Mouse (Mus musculus): ENCODE results near the gene Tspan5. TPM values are rescaled to one million over a fixed set of nuclear protein-coding genes. Genes with fewer than 3 reads are reported as not detected.

The Tspan5 gene
- polyA plus RNA-seq, 1 experiment, result 3.4 TPM

GRCm38 (mm10) chr3:138900571-138901141 is 158.7 kb downstream of the Tspan5 start:
- TF ChIP-seq GATA1 (IDR thresholded peaks at IDR 0.05; ENCODE audit: borderline replicate concordance, low read length), result no peak
- TF ChIP-seq FLI1 (IDR thresholded peaks at IDR 0.05; ENCODE audit: low read length), result no peak
- Histone ChIP-seq H3K27me3 (replicated peaks) (no peaks in the 10 kb centered on the region), H3K36me3 (replicated peaks; ENCODE audit: low read length) (peaks cover 8% of the 10 kb centered on the region), H3K4me3 (replicated peaks) (no peak overlapping the region), H3K9me3 (no peaks in the 10 kb centered on the region; the same call in 1 of the 2 replicates), H3K4me1 (peaks cover 26% of the 10 kb centered on the region)

GRCm38 (mm10) chr3:138905678-138906077 is 163.7 kb downstream of the Tspan5 start:
- no peaks in the 10 kb centered on the region for H3K9me3 ChIP-seq
- no peak overlapping the region for H3K4me3 ChIP-seq (replicated peaks)
- TF ChIP-seq FLI1 (IDR thresholded peaks at IDR 0.05; ENCODE audit: low read length) (no peak), GATA1 (IDR thresholded peaks at IDR 0.05; ENCODE audit: borderline replicate concordance, low read length) (no peak)

GRCm38 (mm10) chr3:138906112-138906880 is 164.3 kb downstream of the Tspan5 start:
- Histone ChIP-seq H3K4me1 (peaks cover 8% of the 10 kb centered on the region), H3K4me3 (replicated peaks) (no peak overlapping the region), H3K9me3 (no peaks in the 10 kb centered on the region), H3K27me3 (replicated peaks) (peaks cover 7% of the 10 kb centered on the region), H3K36me3 (replicated peaks; ENCODE audit: low read length) (no peaks in the 10 kb centered on the region)
- TF ChIP-seq GATA1 (IDR thresholded peaks at IDR 0.05; ENCODE audit: borderline replicate concordance, low read length) (no peak), FLI1 (IDR thresholded peaks at IDR 0.05; ENCODE audit: low read length) (no peak)

More at GRCm38 (mm10) chr3:138905678-138906077, 163.7 kb downstream of the Tspan5 start:
- peaks cover 11% of the 10 kb centered on the region for H3K4me1 ChIP-seq
- H3K27me3 ChIP-seq (replicated peaks), result peaks cover 7% of the 10 kb centered on the region
- no peaks in the 10 kb centered on the region for H3K36me3 ChIP-seq (replicated peaks; ENCODE audit: low read length)

GRCm38 (mm10) chr3:138909313-138909712 is 167.3 kb downstream of the Tspan5 start:
- no peak for TF ChIP-seq FLI1 (IDR thresholded peaks at IDR 0.05; ENCODE audit: low read length)
- no peak for TF ChIP-seq GATA1 (IDR thresholded peaks at IDR 0.05; ENCODE audit: borderline replicate concordance, low read length)
- Histone ChIP-seq H3K36me3 (replicated peaks; ENCODE audit: low read length) (no peaks in the 10 kb centered on the region), H3K27me3 (replicated peaks) (peaks cover 14% of the 10 kb centered on the region), H3K4me1 (peaks cover 8% of the 10 kb centered on the region), H3K9me3 (0 out of 2 replicates have a peak, but pooled peaks cover 7% of the 10 kb centered on the region), H3K4me3 (replicated peaks) (no peak overlapping the region)

- Histone ChIP-seq H3K27me3 (replicated peaks) (peaks cover 9% of the 10 kb centered on the region), H3K9me3 (0 out of 2 replicates have a peak, but pooled peaks cover 7% of the 10 kb centered on the region), H3K4me1 (peaks cover 12% of the 10 kb centered on the region), H3K36me3 (replicated peaks; ENCODE audit: low read length) (no peaks in the 10 kb centered on the region), H3K4me3 (replicated peaks) (peak overlapping the region; percentile 38)
- TF ChIP-seq GATA1 (IDR thresholded peaks at IDR 0.05; ENCODE audit: borderline replicate concordance, low read length) (no peak), FLI1 (IDR thresholded peaks at IDR 0.05; ENCODE audit: low read length) (no peak)
These were observed 170.5 kb downstream of the Tspan5 start for GRCm38 (mm10) chr3:138912504-138912903.

GRCm38 (mm10) chr3:138914626-138915288 is 172.8 kb downstream of the Tspan5 start:
- H3K4me3 ChIP-seq (replicated peaks), result no peak overlapping the region
- TF ChIP-seq FLI1 (IDR thresholded peaks at IDR 0.05; ENCODE audit: low read length), result no peak
- no peak for TF ChIP-seq GATA1 (IDR thresholded peaks at IDR 0.05; ENCODE audit: borderline replicate concordance, low read length)
- H3K4me1 ChIP-seq, result peaks cover 8% of the 10 kb centered on the region; the same call in 1 of the 2 replicates
- H3K36me3 ChIP-seq (replicated peaks; ENCODE audit: low read length), result no peaks in the 10 kb centered on the region
- peaks cover 7% of the 10 kb centered on the region for H3K27me3 ChIP-seq (replicated peaks)
- 0 out of 2 replicates have a peak, but pooled peaks cover 7% of the 10 kb centered on the region for H3K9me3 ChIP-seq

- Histone ChIP-seq H3K4me1 (peaks cover 8% of the 10 kb centered on the region; the same call in 1 of the 2 replicates), H3K27me3 (replicated peaks) (peaks cover 7% of the 10 kb centered on the region), H3K9me3 (0 out of 2 replicates have a peak, but pooled peaks cover 7% of the 10 kb centered on the region), H3K36me3 (replicated peaks; ENCODE audit: low read length) (no peaks in the 10 kb centered on the region), H3K4me3 (replicated peaks) (no peak overlapping the region)
- TF ChIP-seq GATA1 (IDR thresholded peaks at IDR 0.05; ENCODE audit: borderline replicate concordance, low read length), result no peak
- no peak for TF ChIP-seq FLI1 (IDR thresholded peaks at IDR 0.05; ENCODE audit: low read length)
These were observed 174.6 kb downstream of the Tspan5 start for GRCm38 (mm10) chr3:138916591-138916990.

- TF ChIP-seq GATA1 (IDR thresholded peaks at IDR 0.05; ENCODE audit: borderline replicate concordance, low read length), result no peak
- no peak for TF ChIP-seq FLI1 (IDR thresholded peaks at IDR 0.05; ENCODE audit: low read length)
- Histone ChIP-seq H3K36me3 (replicated peaks; ENCODE audit: low read length) (no peaks in the 10 kb centered on the region), H3K27me3 (replicated peaks) (peaks cover 7% of the 10 kb centered on the region), H3K9me3 (0 out of 2 replicates have a peak, but pooled peaks cover 7% of the 10 kb centered on the region), H3K4me3 (replicated peaks) (no peak overlapping the region), H3K4me1 (peaks cover 8% of the 10 kb centered on the region; the same call in 1 of the 2 replicates)
These were observed 175.0 kb downstream of the Tspan5 start for GRCm38 (mm10) chr3:138917016-138917415.

GRCm38 (mm10) chr3:138918241-138918640 is 176.2 kb downstream of the Tspan5 start:
- no peak for TF ChIP-seq FLI1 (IDR thresholded peaks at IDR 0.05; ENCODE audit: low read length)
- no peak for TF ChIP-seq GATA1 (IDR thresholded peaks at IDR 0.05; ENCODE audit: borderline replicate concordance, low read length)
- no peaks in the 10 kb centered on the region for H3K36me3 ChIP-seq (replicated peaks; ENCODE audit: low read length)
- peaks cover 8% of the 10 kb centered on the region for H3K4me1 ChIP-seq
- H3K27me3 ChIP-seq (replicated peaks), result peaks cover 2% of the 10 kb centered on the region
- H3K9me3 ChIP-seq, result no peaks in the 10 kb centered on the region
- H3K4me3 ChIP-seq (replicated peaks), result no peak overlapping the region

All from megakaryocyte, embryonic 14.5 days (primary cell).